Mouse (Mus musculus) intestine, postnatal 0 days (tissue): ENCODE data around the gene Cdk14. TPM values are rescaled to one million over a fixed set of nuclear protein-coding genes. Genes with fewer than 3 reads are reported as not detected.

ENCODE experiments used
- ATAC-seq: fragments of 200-750 bp; cut with Nextera tagmentation; 2 replicates; pipeline ENCODE4 v1.8.0; 2017; ENCODE audit warnings: mild to moderate bottlenecking, moderate TSS enrichment, moderate library complexity
- H3K27ac ChIP-seq: fragments of 300-500 bp; sonication (generic); 2 replicates; pipeline ENCODE4 v1.5.1; 2014; ENCODE audit warnings: mild to moderate bottlenecking, low read depth, low read length, moderate library complexity
- H3K27me3 ChIP-seq: fragments of 300-500 bp; sonication (generic); replicated peaks from 2 replicates; pipeline ENCODE4 v1.6.1; 2014; ENCODE audit warnings: low read length, mixed read lengths; ENCODE audit not compliant: control insufficient read depth, insufficient read depth
- H3K36me3 ChIP-seq: fragments of 300-500 bp; sonication (generic); 2 replicates; pipeline ENCODE4 v1.6.1; 2014; ENCODE audit warnings: mild to moderate bottlenecking, moderate library complexity; ENCODE audit not compliant: control insufficient read depth, insufficient read depth
- H3K4me1 ChIP-seq: fragments of 300-500 bp; sonication (generic); replicated peaks from 2 replicates; pipeline ENCODE4 v1.6.1; 2014; ENCODE audit warnings: antibody characterized with exemption, low read length, mixed read lengths; ENCODE audit not compliant: control insufficient read depth, insufficient read depth
- H3K4me2 ChIP-seq: fragments of 300-500 bp; sonication (generic); replicated peaks from 2 replicates; pipeline ENCODE4 v1.6.1; 2014; ENCODE audit warnings: low read depth, mild to moderate bottlenecking, moderate library complexity
- H3K4me3 ChIP-seq: fragments of 300-500 bp; sonication (generic); 2 replicates; pipeline ENCODE4 v1.5.1; 2014; ENCODE audit warnings: low read depth, low read length
- H3K9ac ChIP-seq: fragments of 300-500 bp; sonication (generic); 2 replicates; pipeline ENCODE4 v1.6.1; 2014; ENCODE audit warnings: mild to moderate bottlenecking, low read depth, low read length
- H3K9me3 ChIP-seq: fragments of 300-500 bp; sonication (generic); 2 replicates; pipeline ENCODE4 v1.6.1; 2016; ENCODE audit warnings: mixed run types; ENCODE audit not compliant: control insufficient read depth
- CTCF ChIP-seq: sonication (generic); IDR thresholded peaks from 2 replicates; pipeline ENCODE4 v1.5.1; 2016; ENCODE audit warnings: low read depth, mild to moderate bottlenecking, control low read depth, antibody characterized with exemption, moderate library complexity
- whole genome bisulfite sequencing: fragments of 180-500 bp; shearing (Covaris S2); extraction: QIAGEN DNeasy Blood & Tissue Kit; methylation state at CpG from one replicate; pipeline ENCODE4 v1.1.7; 2014; 5-methylcytosine and 5-hydroxymethylcytosine counted together
- polyA plus RNA-seq: library from polyadenylated mRNA; unstranded; fragments of >200 nt; fragmentation: Nextera tagmentation; extraction: Ambion mirVana; gene quantifications from 2 replicates; pipeline ENCODE4 v1.2.1, GENCODE M21; 2015

The Cdk14 gene
- polyA plus RNA-seq, 1 experiment from 2014 or later: 4.4 TPM

GRCm38 (mm10) chr5:5039700-5040284 is 380.3 kb downstream of the Cdk14 start:
- Histone ChIP-seq H3K4me1 (no peaks in the 10 kb centered on the region), H3K36me3 (no peaks in the 10 kb centered on the region), H3K27me3 (no peaks in the 10 kb centered on the region), H3K27ac (no peak overlapping the region), H3K4me2 (no peak overlapping the region), H3K4me3 (no peak overlapping the region), H3K9ac (no peak overlapping the region), H3K9me3 (no peaks in the 10 kb centered on the region)
- no peak for ATAC-seq
- 74% methylated on average over 4 of the region's 4 CpGs for WGBS
- TF ChIP-seq CTCF: no peak

GRCm38 (mm10) chr5:5033445-5033844 is 386.7 kb downstream of the Cdk14 start:
- TF ChIP-seq CTCF: no peak
- no peaks in the 10 kb centered on the region for H3K27me3 ChIP-seq
- H3K36me3 ChIP-seq: no peaks in the 10 kb centered on the region
- ATAC-seq: no peak
- H3K9ac ChIP-seq: no peak overlapping the region
- 89% methylated on average over 5 of the region's 5 CpGs for WGBS
- H3K27ac ChIP-seq: no peak overlapping the region
- H3K9me3 ChIP-seq: no peaks in the 10 kb centered on the region
- no peaks in the 10 kb centered on the region for H3K4me1 ChIP-seq
- H3K4me2 ChIP-seq: no peak overlapping the region
- H3K4me3 ChIP-seq: no peak overlapping the region

GRCm38 (mm10) chr5:5032847-5033246 is 387.3 kb downstream of the Cdk14 start:
- no peak overlapping the region for H3K9ac ChIP-seq
- WGBS: 78% methylated on average over 6 of the region's 6 CpGs
- H3K9me3 ChIP-seq: no peaks in the 10 kb centered on the region
- H3K36me3 ChIP-seq: no peaks in the 10 kb centered on the region
- no peak for TF ChIP-seq CTCF
- no peak overlapping the region for H3K4me3 ChIP-seq
- no peaks in the 10 kb centered on the region for H3K4me1 ChIP-seq
- H3K27ac ChIP-seq: no peak overlapping the region
- H3K4me2 ChIP-seq: no peak overlapping the region
- ATAC-seq: no peak
- H3K27me3 ChIP-seq: no peaks in the 10 kb centered on the region

- Histone ChIP-seq H3K9me3 (no peaks in the 10 kb centered on the region), H3K4me2 (no peak overlapping the region), H3K9ac (no peak overlapping the region), H3K27ac (no peak overlapping the region), H3K4me1 (no peaks in the 10 kb centered on the region), H3K27me3 (no peaks in the 10 kb centered on the region), H3K4me3 (no peak overlapping the region), H3K36me3 (no peaks in the 10 kb centered on the region)
- no peak for ATAC-seq
- WGBS: 84% methylated on average over 11 of the region's 11 CpGs
- no peak for TF ChIP-seq CTCF
These were observed 387.7 kb downstream of the Cdk14 start for GRCm38 (mm10) chr5:5032446-5032845.

- ATAC-seq: no peak
- no peak overlapping the region for H3K4me2 ChIP-seq
- H3K9ac ChIP-seq: no peak overlapping the region
- no peak overlapping the region for H3K4me3 ChIP-seq
- H3K4me1 ChIP-seq: no peaks in the 10 kb centered on the region
- no peaks in the 10 kb centered on the region for H3K36me3 ChIP-seq
- TF ChIP-seq CTCF: no peak
- whole genome bisulfite sequencing: 79% methylated on average over 2 of the region's 2 CpGs
- no peak overlapping the region for H3K27ac ChIP-seq
- no peaks in the 10 kb centered on the region for H3K9me3 ChIP-seq
- H3K27me3 ChIP-seq: no peaks in the 10 kb centered on the region
These were observed 389.7 kb downstream of the Cdk14 start for GRCm38 (mm10) chr5:5030431-5030830.

- H3K9me3 ChIP-seq: no peaks in the 10 kb centered on the region
- no peak overlapping the region for H3K9ac ChIP-seq
- no peaks in the 10 kb centered on the region for H3K27me3 ChIP-seq
- H3K4me2 ChIP-seq: no peak overlapping the region
- H3K4me1 ChIP-seq: no peaks in the 10 kb centered on the region
- no peak overlapping the region for H3K4me3 ChIP-seq
- H3K27ac ChIP-seq: no peak overlapping the region
- H3K36me3 ChIP-seq: no peaks in the 10 kb centered on the region
- no peak for ATAC-seq
- 90% methylated on average over 3 of the region's 3 CpGs for whole genome bisulfite sequencing
- no peak for TF ChIP-seq CTCF
These were observed 401.2 kb downstream of the Cdk14 start for GRCm38 (mm10) chr5:5018959-5019358.

GRCm38 (mm10) chr5:5018242-5018641 is 401.9 kb downstream of the Cdk14 start:
- H3K4me2 ChIP-seq: no peak overlapping the region
- no peak for ATAC-seq
- 79% methylated on average over 2 of the region's 2 CpGs for WGBS
- H3K36me3 ChIP-seq: no peaks in the 10 kb centered on the region
- H3K27ac ChIP-seq: no peak overlapping the region
- H3K4me3 ChIP-seq: no peak overlapping the region
- H3K4me1 ChIP-seq: no peaks in the 10 kb centered on the region
- H3K9ac ChIP-seq: no peak overlapping the region
- TF ChIP-seq CTCF: no peak
- H3K27me3 ChIP-seq: no peaks in the 10 kb centered on the region
- H3K9me3 ChIP-seq: no peaks in the 10 kb centered on the region
